Mouse (Mus musculus) olfactory bulb, adult 2 months (tissue): Measurements from ENCODE around the gene Ube2c.

Experiments used
- CTCF ChIP-seq: fragments of 200-500 bp; IDR thresholded peaks from 2 replicates; pipeline ENCODE4 v1.5.1; 2012; ENCODE audit warnings: low read depth, mild to moderate bottlenecking, low read length, moderate library complexity; ENCODE audit not compliant: insufficient read depth
- POLR2A ChIP-seq: fragments of 200-500 bp; IDR thresholded peaks from 2 replicates; pipeline ENCODE4 v1.6.1; 2012; ENCODE audit warnings: mild to moderate bottlenecking, low read depth, low read length, moderate library complexity; ENCODE audit not compliant: insufficient read depth

GRCm38 (mm10) chr2:164778015-164778287 is 8.3 kb downstream of the Ube2c start:
- TF ChIP-seq CTCF (no peak), POLR2A (no peak)
